Mouse (Mus musculus) midbrain, embryonic 13.5 days (tissue): Measurements from ENCODE around the gene Mroh2a. TPM values are rescaled to one million over a fixed set of nuclear protein-coding genes. Genes with fewer than 3 reads are reported as not detected.

ENCODE experiments used
- ATAC-seq: fragments of 200-750 bp; cut with Nextera tagmentation; 2 replicates; pipeline ENCODE4 v1.8.0; 2017; ENCODE audit warnings: mild to moderate bottlenecking, moderate TSS enrichment, moderate library complexity
- H3K27ac ChIP-seq: fragments of 300-500 bp; sonication (generic); 2 replicates; pipeline ENCODE4 v1.5.1; 2015; ENCODE audit warnings: inconsistent platforms, mild to moderate bottlenecking, moderate library complexity
- H3K27me3 ChIP-seq: fragments of 300-500 bp; sonication (generic); 2 replicates; pipeline ENCODE4 v1.6.1; 2015; ENCODE audit warnings: mild to moderate bottlenecking, inconsistent platforms
- H3K36me3 ChIP-seq: fragments of 300-500 bp; sonication (generic); 2 replicates; pipeline ENCODE4 v1.6.1; 2015; ENCODE audit warnings: mild to moderate bottlenecking, inconsistent platforms
- H3K4me1 ChIP-seq: fragments of 300-500 bp; sonication (generic); replicated peaks from 2 replicates; pipeline ENCODE4 v1.6.1; 2015; ENCODE audit warnings: inconsistent platforms
- H3K4me2 ChIP-seq: fragments of 300-500 bp; sonication (generic); replicated peaks from 2 replicates; pipeline ENCODE4 v1.6.1; 2015; ENCODE audit warnings: moderate library complexity, mild to moderate bottlenecking, inconsistent platforms
- H3K4me3 ChIP-seq: fragments of 300-500 bp; sonication (generic); replicated peaks from 2 replicates; pipeline ENCODE4 v1.5.1; 2015; ENCODE audit warnings: mild to moderate bottlenecking, inconsistent platforms
- H3K9ac ChIP-seq: fragments of 300-500 bp; sonication (generic); replicated peaks from 2 replicates; pipeline ENCODE4 v1.6.1; 2015; ENCODE audit warnings: mild to moderate bottlenecking, inconsistent platforms
- H3K9me3 ChIP-seq: fragments of 300-500 bp; sonication (generic); 2 replicates; pipeline ENCODE4 v1.6.1; 2016; ENCODE audit warnings: mild to moderate bottlenecking, inconsistent platforms
- WGBS: fragments of 180-500 bp; shearing (Covaris S2); methylation state at CpG from one replicate; pipeline ENCODE4 v1.1.7; 2015; 5-methylcytosine and 5-hydroxymethylcytosine counted together
- polyA plus RNA-seq: library from polyadenylated mRNA; unstranded; fragments of >200 nt; fragmentation: Nextera tagmentation; extraction: Ambion mirVana; gene quantifications from 2 replicates; pipeline ENCODE4 v1.2.1, GENCODE M21; 2015

Mroh2a gene
- polyA plus RNA-seq, 1 experiment from 2014 or later = 1.0 TPM

DNA sequence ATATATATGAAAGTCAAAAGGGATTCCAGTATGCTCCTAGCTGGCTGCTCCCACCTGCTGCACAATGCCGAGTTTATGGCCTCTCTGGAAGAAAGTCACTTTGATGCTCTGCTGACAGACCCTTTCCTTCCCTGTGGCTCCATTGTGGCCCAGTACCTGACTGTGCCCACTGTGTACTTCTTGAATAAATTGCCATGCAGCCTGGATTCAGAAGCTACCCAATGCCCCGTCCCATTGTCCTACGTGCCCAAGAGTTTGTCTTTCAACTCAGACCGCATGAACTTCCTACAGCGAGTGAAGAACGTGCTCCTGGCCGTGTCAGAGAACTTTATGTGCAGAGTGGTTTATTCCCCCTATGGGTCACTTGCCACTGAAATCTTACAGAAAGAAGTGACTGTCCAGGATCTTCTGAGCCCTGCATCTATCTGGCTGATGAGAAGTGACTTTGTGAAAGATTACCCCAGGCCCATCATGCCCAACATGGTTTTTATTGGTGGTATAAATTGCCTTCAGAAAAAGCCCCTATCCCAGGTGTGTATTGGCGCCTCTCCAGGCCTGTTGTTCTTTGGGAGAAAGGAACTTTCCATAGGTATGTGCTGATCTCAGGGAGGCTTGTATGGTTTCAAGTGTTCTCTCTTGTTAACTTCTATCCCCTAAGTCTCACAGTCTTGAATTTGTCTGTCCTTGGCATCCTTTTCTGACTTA lies 14.3 kb upstream of the Mroh2a start:
- no peak overlapping the region for H3K9ac ChIP-seq
- H3K27me3 ChIP-seq = no peaks in the 10 kb centered on the region
- H3K27ac ChIP-seq = no peak overlapping the region
- H3K4me1 ChIP-seq = no peaks in the 10 kb centered on the region
- H3K9me3 ChIP-seq = peaks cover 59% of the 10 kb centered on the region
- no peak for ATAC-seq
- H3K36me3 ChIP-seq = no peaks in the 10 kb centered on the region
- H3K4me2 ChIP-seq = no peak overlapping the region
- no peak overlapping the region for H3K4me3 ChIP-seq
- 62% methylated on average over 8 of the region's 8 CpGs for WGBS

GRCm38 (mm10) chr1:88213061-88213460 lies 13.7 kb upstream of the Mroh2a start:
- no peak overlapping the region for H3K9ac ChIP-seq
- H3K9me3 ChIP-seq = peaks cover 61% of the 10 kb centered on the region
- H3K27ac ChIP-seq = no peak overlapping the region
- H3K4me1 ChIP-seq = no peaks in the 10 kb centered on the region
- no peaks in the 10 kb centered on the region for H3K36me3 ChIP-seq
- H3K4me3 ChIP-seq = no peak overlapping the region
- no peak for ATAC-seq
- H3K4me2 ChIP-seq = no peak overlapping the region
- 74% methylated on average over 1 of the region's 1 CpGs for WGBS
- H3K27me3 ChIP-seq = no peaks in the 10 kb centered on the region

GRCm38 (mm10) chr1:88213766-88214461 lies 12.9 kb upstream of the Mroh2a start:
- Histone ChIP-seq H3K9ac (no peak overlapping the region), H3K4me3 (no peak overlapping the region), H3K27me3 (no peaks in the 10 kb centered on the region), H3K4me1 (no peaks in the 10 kb centered on the region), H3K27ac (no peak overlapping the region), H3K36me3 (no peaks in the 10 kb centered on the region), H3K4me2 (no peak overlapping the region), H3K9me3 (peaks cover 61% of the 10 kb centered on the region)
- no peak; the same call in 1 of the 2 replicates for ATAC-seq
- 84% methylated on average over 2 of the region's 2 CpGs for WGBS

DNA sequence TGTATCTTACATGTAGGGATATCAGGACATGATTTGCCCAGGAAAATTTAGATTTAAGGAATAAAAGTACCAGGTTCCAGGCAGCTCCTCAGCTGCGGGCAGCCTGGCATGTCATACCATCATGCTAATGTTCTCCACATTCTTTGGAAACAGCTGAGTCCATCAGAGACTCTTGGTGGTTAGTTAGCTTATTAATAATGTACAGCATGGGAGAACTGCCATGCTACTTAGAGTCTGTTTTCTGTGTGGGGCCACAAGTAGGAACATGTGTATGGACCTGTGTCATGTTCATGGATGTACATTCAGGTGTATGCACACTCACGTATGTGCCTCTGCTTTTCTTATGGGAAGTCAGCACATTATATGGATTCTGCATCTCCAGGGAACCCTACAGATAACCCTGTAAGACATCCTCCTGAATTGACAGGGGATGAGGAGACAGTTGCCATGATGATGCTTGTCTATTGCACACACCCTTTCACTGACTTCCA lies 12.3 kb upstream of the Mroh2a start:
- WGBS = 81% methylated on average over 2 of the region's 2 CpGs
- no peak overlapping the region for H3K4me2 ChIP-seq
- no peak overlapping the region for H3K27ac ChIP-seq
- H3K27me3 ChIP-seq = no peaks in the 10 kb centered on the region
- no peaks in the 10 kb centered on the region for H3K4me1 ChIP-seq
- no peak overlapping the region for H3K9ac ChIP-seq
- H3K4me3 ChIP-seq = no peak overlapping the region
- peaks cover 61% of the 10 kb centered on the region for H3K9me3 ChIP-seq
- ATAC-seq = 0 out of 2 replicates have a peak, but pooled peaks have one; percentile 10
- H3K36me3 ChIP-seq = no peaks in the 10 kb centered on the region

GRCm38 (mm10) chr1:88215466-88216380 lies 11.1 kb upstream of the Mroh2a start:
- H3K9ac ChIP-seq = no peak overlapping the region
- no peak overlapping the region for H3K4me3 ChIP-seq
- H3K27ac ChIP-seq = no peak overlapping the region
- H3K9me3 ChIP-seq = peaks cover 61% of the 10 kb centered on the region
- H3K27me3 ChIP-seq = no peaks in the 10 kb centered on the region
- no peaks in the 10 kb centered on the region for H3K4me1 ChIP-seq
- no peaks in the 10 kb centered on the region for H3K36me3 ChIP-seq
- ATAC-seq = no peak
- no peak overlapping the region for H3K4me2 ChIP-seq
- 69% methylated on average over 10 of the region's 10 CpGs for WGBS

DNA sequence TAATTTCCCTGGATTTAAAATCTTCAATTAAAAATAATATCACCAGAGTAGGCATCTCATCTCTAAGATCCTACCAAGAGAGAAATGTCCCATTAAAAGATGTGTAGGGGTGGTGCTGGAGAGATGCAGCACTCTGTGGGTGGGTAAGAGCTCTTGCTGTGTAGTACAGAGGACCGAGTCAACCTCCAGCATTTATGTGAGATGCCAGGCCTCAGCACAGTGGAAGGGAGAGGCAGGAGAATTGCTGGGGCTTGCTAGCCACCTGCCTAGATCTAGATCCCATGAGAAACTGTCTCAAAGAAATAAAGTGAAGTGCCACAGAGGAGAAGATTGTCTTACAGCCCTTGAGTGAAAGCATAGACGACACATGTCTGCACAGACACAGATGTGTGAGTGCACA lies 10.2 kb upstream of the Mroh2a start:
- H3K27ac ChIP-seq = no peak overlapping the region
- H3K9me3 ChIP-seq = peaks cover 58% of the 10 kb centered on the region
- no peaks in the 10 kb centered on the region for H3K4me1 ChIP-seq
- H3K27me3 ChIP-seq = no peaks in the 10 kb centered on the region
- H3K9ac ChIP-seq = no peak overlapping the region
- WGBS = 59% methylated on average over 2 of the region's 2 CpGs
- H3K36me3 ChIP-seq = no peaks in the 10 kb centered on the region
- ATAC-seq = no peak
- no peak overlapping the region for H3K4me3 ChIP-seq
- no peak overlapping the region for H3K4me2 ChIP-seq

- 69% methylated on average over 2 of the region's 2 CpGs for WGBS
- H3K4me2 ChIP-seq = no peak overlapping the region
- no peak overlapping the region for H3K4me3 ChIP-seq
- H3K27me3 ChIP-seq = no peaks in the 10 kb centered on the region
- H3K27ac ChIP-seq = no peak overlapping the region
- ATAC-seq = no peak
- no peaks in the 10 kb centered on the region for H3K4me1 ChIP-seq
- H3K9me3 ChIP-seq = peaks cover 54% of the 10 kb centered on the region
- H3K36me3 ChIP-seq = no peaks in the 10 kb centered on the region
- no peak overlapping the region for H3K9ac ChIP-seq
These were observed 9.6 kb upstream of the Mroh2a start for GRCm38 (mm10) chr1:88217144-88217543.

- H3K9me3 ChIP-seq = peaks cover 51% of the 10 kb centered on the region
- WGBS = 39% methylated on average over 3 of the region's 3 CpGs
- ATAC-seq = no peak
These were observed 9.2 kb upstream of the Mroh2a start for GRCm38 (mm10) chr1:88217576-88217975.

GRCm38 (mm10) chr1:88218051-88218450 lies 8.7 kb upstream of the Mroh2a start:
- peaks cover 47% of the 10 kb centered on the region for H3K9me3 ChIP-seq

More at GRCm38 (mm10) chr1:88217576-88217975, 9.2 kb upstream of the Mroh2a start:
- Histone ChIP-seq H3K9ac (no peak overlapping the region), H3K4me3 (no peak overlapping the region), H3K4me1 (no peaks in the 10 kb centered on the region), H3K27ac (no peak overlapping the region), H3K4me2 (no peak overlapping the region), H3K36me3 (no peaks in the 10 kb centered on the region), H3K27me3 (no peaks in the 10 kb centered on the region)

DNA sequence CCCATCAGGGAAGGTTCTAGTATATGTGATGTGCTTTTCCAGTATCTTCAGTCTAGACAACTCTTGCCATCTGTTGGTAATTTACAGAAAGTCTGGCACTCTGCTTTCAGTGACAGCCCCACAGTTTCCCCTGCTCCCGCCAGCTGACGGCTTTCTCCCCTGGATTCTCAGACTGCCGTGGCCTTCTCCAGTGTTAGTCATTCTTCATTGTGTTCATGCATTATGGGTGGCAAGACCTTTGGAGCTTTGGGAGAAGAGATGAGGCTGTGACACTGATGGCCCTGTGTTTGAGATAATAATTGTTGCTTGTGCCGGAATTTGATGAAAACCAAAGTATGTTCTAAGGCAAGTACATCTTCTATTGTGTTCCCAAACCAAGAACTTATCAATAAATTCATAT lies 8.2 kb upstream of the Mroh2a start:
- no peak overlapping the region for H3K9ac ChIP-seq
- no peak overlapping the region for H3K27ac ChIP-seq
- 52% methylated on average over 4 of the region's 4 CpGs for whole genome bisulfite sequencing
- no peak overlapping the region for H3K4me3 ChIP-seq
- no peaks in the 10 kb centered on the region for H3K27me3 ChIP-seq
- no peaks in the 10 kb centered on the region for H3K36me3 ChIP-seq
- H3K4me2 ChIP-seq = no peak overlapping the region
- peaks cover 41% of the 10 kb centered on the region for H3K9me3 ChIP-seq
- no peaks in the 10 kb centered on the region for H3K4me1 ChIP-seq
- ATAC-seq = no peak

More at GRCm38 (mm10) chr1:88218051-88218450, 8.7 kb upstream of the Mroh2a start:
- Histone ChIP-seq H3K27ac (no peak overlapping the region), H3K9ac (no peak overlapping the region), H3K4me2 (no peak overlapping the region), H3K4me1 (no peaks in the 10 kb centered on the region), H3K4me3 (no peak overlapping the region), H3K36me3 (no peaks in the 10 kb centered on the region), H3K27me3 (no peaks in the 10 kb centered on the region)
- whole genome bisulfite sequencing = 74% methylated on average over 9 of the region's 9 CpGs
- ATAC-seq = no peak

GRCm38 (mm10) chr1:88219054-88219453 lies 7.7 kb upstream of the Mroh2a start:
- no peaks in the 10 kb centered on the region for H3K4me1 ChIP-seq
- H3K27ac ChIP-seq = no peak overlapping the region
- no peak for ATAC-seq
- H3K9me3 ChIP-seq = peaks cover 37% of the 10 kb centered on the region
- H3K9ac ChIP-seq = no peak overlapping the region
- no peak overlapping the region for H3K4me2 ChIP-seq
- WGBS = 26% methylated on average over 1 of the region's 1 CpGs
- H3K27me3 ChIP-seq = no peaks in the 10 kb centered on the region
- no peaks in the 10 kb centered on the region for H3K36me3 ChIP-seq
- no peak overlapping the region for H3K4me3 ChIP-seq

- peaks cover 27% of the 10 kb centered on the region for H3K9me3 ChIP-seq
- H3K4me1 ChIP-seq = no peaks in the 10 kb centered on the region
- no peaks in the 10 kb centered on the region for H3K27me3 ChIP-seq
- no peak overlapping the region for H3K4me3 ChIP-seq
- H3K9ac ChIP-seq = no peak overlapping the region
- no peak overlapping the region for H3K4me2 ChIP-seq
- H3K36me3 ChIP-seq = no peaks in the 10 kb centered on the region
- no peak for ATAC-seq
- H3K27ac ChIP-seq = no peak overlapping the region
These were observed 6.5 kb upstream of the Mroh2a start for GRCm38 (mm10) chr1:88220336-88220735.
